Mouse (Mus musculus): ENCODE measurements around the gene Kcnn1.
A peak's percentile ranks its signal among the peaks of the same experiment; 100 is the strongest.
"Not testable (repeated sequence)": the region's sequence is repeated elsewhere in the genome, so short reads cannot be mapped to it uniquely, and the experiment has no call there.

Kcnn1 gene

DNA sequence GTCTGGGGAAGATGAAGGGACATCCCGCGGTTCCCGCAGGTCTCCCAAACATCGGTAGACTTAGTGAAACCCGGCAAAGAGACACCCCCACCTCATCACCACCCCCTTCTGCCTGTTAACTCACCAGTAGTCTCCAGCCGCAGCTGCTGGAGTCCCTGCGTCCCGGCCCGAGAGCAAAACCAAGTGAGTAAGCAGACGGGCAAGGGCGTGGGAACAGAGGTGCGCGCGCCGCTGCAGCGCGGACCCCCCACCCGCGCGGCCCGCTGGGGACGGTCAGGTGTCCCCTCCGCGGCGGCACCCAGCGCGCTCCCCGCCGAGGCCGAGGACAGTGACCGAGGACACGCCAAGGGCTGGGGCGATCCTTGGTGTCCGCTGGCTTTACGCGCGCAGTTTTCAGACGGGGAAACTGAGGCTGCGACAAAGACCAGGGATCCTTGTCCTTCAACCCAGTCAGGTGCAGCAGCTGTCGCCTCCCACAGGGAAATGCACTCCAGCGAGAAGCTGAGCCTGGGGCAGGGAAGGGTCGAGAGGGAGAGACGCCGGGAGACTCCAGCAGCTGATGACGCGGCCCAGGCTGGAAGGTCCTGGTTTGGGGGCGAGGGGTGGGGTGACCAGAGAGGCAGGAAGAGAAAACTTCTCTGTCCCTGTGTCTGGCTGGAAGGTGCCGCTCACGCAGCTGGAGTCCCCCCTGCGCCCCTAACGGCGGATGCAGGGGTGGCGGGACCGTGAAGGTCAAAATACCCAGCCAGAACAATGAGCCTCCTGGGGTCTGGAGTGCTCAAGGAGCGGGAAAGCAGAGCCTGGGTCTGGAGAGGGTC, at the start of gene Kcnn1:
Gene Kcnn1 (minus strand): TSS at position 435 of the 818 bp plus-strand sequence.
- no peak for DNase-seq (ENCODE audit: low spot score in 2 of 2)

DNA sequence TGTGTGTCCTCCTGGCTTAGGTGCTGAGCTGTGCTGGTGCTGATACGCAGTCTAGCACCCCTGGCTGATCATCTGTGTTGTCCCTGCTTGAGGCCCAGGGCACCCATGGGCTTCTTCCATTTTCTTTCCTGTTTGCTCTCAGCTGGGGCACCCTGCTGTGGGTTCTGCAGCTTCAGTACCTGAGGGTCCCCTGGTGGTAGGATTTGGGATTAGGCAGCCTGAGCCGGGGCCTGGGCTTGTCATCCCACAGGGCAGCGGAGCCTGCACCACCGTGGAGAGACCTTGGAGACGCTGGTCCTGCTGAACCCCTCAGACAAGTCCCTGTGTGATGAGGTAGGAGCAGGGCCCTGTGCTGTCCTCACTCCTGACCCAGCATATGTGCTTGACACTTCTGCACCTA, 48.5 kb upstream of the Kcnn1 start:
- DNase-seq (ENCODE audit: low spot score in 2 of 2), result no peak

DNA sequence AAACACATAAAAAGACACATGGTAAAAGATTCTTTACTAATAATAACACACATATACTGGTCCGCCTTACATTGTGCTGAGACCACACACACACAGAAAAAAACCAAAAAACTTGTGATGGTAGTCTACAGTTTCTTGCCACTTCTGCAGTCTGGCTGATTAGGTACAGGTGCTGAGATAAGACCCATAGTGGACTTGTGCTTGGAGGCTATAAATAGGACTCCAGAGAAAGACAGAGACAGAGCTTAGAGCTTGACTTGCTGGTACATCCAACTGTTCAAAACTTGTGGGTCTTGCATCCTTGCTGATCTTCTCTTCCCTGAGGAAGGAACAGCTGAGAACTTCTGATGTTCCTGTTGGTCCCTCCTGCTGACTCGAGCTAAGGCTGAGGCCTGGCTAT, 44.5 kb upstream of the Kcnn1 start:
- DNase-seq (ENCODE audit: low spot score in 2 of 2), result no peak

DNA sequence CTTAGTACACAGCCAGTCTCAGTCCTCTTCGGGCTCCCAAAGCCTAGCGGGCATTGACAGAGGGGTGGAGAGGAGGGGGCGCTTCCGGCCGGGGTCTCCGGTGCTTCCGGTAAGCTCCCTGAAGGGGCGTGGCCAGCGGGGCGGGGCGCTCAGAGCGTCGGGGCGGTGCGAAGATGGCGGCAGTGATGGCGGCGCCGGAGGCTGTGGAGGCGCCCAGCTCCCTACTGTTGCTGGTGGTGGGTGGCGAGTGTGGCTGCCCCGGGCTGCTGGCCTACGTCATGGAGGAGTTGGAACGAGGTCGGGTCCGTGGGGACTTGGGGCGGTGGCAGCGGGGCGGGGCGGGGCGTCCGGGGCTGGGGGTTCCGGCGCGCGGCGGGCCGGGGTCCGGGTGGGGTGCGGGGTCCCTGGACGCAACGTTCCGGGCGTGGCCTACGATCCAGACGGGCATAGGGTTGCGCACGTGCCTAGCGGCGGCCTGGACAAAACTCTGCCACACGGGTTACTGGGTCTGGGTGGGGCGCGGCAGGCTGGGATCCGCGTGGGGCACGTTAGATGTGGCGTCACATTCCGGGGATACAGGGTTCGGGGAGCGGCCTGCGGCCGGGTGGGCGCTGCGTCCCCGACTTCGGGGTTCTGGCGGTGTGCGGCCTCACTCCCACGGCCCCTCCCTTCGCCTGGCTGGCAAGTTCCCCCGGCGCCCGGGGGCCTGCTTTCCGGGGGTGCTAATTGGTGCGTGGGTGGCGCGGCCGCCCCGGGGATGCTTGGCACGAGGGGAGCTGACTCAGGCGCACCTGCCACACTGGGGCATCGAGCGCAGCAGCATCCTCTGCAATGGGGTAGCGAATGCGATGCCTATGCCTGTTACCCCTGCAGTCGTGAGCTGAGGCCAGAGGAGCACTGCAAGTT, 43.0 kb upstream of the Kcnn1 start, which contains the start of gene Map1s:
Gene Map1s (plus strand): TSS at position 102 of the 906 bp plus-strand sequence.
- DNase-seq (ENCODE audit: low spot score in 2 of 2), result peak; percentile 63 to 79

DNA sequence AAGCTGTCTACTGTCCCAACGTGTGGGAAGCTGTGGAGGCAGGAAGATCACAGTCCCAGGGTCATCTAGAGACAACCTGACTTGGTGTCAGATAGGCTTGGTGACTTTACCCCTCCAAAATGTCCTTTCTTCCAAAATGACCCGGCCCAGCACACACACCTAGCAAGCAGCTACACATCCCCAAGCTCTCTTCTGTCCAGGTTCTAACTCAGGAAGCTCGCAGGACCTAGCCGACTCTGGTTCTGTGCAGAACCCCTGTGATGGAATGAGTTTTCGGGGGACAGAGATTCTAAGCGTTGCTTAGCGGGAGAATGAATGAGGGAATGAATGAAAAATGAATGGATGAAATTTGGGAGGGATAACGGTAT, 42.4 kb upstream of the Kcnn1 start:
- no peak for DNase-seq (ENCODE audit: low spot score in 2 of 2)

DNA sequence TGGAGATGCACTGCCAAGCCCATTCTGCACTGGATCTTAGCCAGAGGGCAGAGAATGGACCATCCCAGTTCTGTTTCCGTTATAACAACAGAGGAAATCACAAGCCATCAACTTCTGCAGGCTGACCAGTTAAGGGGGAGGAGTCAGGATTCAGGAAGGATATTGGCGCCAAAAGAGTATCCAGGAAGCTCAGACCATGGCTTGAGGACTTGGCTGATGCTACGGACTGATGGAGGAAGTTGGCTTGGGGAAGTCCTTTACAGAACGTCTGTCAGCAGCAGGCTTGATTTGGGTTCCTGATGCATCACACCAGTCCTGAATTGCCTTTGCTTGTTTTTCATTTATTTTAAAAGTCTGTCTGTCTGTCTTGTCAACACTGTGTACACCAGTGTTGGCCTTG, 41.5 kb upstream of the Kcnn1 start:
- no peak for DNase-seq (ENCODE audit: low spot score in 2 of 2)

DNA sequence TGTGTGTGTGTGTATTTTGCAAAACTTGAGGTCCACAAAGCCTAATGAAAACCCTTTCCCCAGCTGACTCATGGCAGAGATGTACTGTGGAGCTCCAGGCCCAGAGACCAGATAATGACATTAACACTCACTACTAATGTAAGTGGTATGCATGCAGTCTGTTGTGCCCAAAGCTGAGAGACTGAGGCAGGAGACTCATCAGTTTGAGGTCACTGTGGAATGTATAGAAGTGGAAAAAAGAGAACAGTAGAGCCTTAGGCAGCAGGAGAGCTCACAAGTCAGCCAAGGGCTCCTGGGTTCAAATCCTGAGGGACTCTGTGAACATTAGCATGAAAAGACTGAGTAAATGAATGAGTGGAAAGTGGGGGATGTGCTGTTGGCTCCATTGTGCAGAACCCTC, 40.5 kb upstream of the Kcnn1 start:
- DNase-seq (ENCODE audit: low spot score in 2 of 2), result no peak

DNA sequence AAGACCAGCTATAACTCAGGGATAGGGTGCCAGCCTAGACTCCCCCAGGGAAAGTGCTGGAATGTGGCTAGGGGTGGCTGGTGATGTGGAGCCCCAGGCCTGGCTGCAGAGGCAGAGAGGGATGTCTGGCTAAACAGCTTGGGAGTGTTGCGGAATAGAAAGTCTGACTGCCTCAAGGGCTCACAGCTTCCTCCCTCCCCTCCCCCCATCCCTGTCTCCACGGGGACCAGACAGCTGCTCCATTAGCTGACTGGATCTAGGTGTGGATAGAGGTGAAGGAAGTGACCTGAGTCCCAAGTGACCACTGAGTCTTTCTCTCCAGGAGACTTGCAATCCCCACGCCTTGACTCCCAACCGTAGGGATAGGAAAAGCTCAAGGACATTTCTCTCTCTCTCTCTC, 40.1 kb upstream of the Kcnn1 start:
- no peak for DNase-seq (ENCODE audit: low spot score in 2 of 2)

DNA sequence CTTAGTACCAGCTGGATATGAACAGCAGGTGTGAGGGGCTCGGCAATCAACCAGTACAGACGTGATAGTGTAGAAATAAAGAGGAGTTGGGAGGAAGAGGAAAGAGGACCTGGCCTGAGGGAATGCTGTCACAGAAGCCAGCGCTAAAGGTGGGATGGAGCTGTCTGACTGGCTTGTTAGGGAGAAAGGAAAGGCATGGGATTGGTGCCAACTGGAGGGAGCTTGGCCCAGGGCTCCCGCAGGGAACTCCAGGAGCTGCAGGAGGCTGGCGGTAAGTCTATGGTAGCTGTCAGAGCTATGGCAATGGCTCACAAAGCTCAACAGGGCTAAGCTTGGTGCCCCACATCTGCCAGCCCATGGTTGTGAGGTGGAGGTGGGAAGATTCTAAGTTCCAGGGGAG, 39.2 kb upstream of the Kcnn1 start:
- DNase-seq (ENCODE audit: low spot score in 2 of 2), result no peak

DNA sequence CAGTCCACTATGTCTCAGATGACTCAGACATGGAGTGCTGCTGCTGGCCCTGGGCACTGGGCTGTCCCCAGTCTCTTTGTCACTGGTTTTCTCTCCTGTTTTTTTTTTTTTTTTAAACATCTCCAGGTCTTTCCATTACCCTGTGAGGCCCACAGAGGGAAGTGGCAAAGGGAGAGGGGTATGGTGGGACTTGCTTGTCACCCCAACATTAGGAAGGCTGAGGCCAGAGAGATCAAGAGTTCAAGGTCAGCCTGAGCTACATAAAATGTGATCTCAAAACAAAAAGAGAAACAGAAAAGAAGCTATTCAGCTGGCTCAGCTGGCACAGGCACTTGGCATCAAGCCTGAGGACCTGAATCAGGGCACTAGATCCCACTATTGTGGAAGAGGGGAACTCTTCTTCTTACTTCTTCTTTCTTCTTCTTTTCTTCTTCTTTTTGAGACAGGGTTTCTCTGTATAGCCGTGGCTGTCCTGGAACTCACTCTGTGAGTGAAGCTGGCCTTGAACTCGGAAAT, 37.9 kb upstream of the Kcnn1 start:
- no peak for DNase-seq (ENCODE audit: low spot score in 2 of 2)

DNA sequence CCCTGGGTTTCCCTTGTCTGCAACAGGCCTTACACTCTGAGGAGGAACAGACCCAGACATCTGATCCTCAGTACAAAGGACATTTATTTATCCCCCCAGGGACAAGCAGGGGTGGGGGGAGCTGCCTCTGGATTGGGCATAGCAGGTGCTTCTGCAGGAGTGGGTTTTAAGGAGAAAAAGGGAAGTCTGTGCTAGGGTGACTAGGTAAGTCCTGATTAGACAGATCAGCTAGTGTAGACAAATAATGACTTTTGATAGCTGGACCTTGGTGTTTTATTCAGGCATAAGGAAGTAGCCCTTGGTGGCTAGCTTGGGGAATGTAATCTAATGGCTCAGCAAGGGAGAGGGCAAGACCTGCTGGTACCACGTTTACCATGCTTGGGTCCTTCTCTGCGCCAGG, 36.2 kb upstream of the Kcnn1 start:
- DNase-seq (ENCODE audit: low spot score in 2 of 2), result no peak

DNA sequence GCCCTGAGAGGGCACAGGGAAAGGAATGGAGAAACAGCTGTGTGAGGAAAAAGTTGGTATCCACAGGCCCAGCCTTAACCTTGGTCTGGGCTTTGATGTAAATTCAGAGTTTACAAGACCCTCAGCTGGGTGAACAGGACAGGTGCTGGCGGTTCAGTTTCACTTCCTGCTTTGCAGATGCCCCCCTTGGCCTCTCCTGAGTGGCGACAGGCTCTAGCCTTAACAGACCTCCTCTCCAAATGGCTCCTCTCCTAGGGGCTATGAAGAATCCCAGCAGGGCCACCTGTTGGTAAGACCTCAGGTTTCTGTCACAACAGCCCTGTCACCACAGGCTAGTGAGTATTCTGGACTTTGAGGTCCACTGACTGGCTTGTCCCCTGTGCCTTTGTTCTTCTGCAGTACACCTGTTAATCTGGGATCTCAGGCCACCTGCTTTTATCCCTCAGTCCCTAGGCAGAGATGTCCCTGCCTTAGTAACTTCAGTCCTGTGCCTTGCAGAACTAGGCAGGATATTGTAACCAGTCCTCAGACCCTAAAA, 35.7 kb upstream of the Kcnn1 start:
- no peak for DNase-seq (ENCODE audit: low spot score in 2 of 2)

DNA sequence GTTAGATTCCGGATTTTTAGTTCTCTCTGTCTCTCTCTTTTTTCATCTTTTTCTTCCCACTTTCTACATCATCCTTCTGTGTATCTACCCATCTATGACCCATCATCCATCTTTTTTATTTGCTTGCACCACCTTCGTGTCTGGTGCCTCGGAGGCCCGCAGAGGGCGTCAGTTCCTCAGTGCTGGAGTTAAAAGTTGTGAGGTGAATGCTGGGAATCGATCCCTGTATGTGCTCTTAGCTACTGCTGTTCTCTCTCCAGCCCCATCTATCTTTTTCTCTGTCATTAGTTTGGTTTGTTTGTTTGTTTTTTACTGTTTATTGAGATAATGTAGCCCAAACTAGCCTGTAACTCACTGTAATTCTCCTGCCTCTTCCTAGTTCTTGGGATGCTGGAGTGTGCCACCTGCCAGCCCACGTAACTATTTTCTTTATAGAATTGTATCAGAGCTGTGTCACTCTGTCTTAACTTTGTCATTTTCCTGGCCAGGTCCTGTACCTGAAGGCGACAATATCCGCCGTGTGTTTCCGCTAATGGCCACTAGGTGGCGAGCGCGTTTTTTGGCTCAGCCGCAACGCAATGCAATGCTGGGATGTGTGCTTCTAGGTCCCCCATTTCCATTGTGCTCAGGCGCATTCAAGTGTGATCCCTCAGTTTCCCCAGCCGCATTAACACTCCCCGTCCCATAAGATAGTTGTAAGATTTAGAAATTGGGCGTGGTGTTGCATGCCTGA, 34.8 kb upstream of the Kcnn1 start:
- peak; percentile 76 to 85 for DNase-seq (ENCODE audit: low spot score in 2 of 2)

DNA sequence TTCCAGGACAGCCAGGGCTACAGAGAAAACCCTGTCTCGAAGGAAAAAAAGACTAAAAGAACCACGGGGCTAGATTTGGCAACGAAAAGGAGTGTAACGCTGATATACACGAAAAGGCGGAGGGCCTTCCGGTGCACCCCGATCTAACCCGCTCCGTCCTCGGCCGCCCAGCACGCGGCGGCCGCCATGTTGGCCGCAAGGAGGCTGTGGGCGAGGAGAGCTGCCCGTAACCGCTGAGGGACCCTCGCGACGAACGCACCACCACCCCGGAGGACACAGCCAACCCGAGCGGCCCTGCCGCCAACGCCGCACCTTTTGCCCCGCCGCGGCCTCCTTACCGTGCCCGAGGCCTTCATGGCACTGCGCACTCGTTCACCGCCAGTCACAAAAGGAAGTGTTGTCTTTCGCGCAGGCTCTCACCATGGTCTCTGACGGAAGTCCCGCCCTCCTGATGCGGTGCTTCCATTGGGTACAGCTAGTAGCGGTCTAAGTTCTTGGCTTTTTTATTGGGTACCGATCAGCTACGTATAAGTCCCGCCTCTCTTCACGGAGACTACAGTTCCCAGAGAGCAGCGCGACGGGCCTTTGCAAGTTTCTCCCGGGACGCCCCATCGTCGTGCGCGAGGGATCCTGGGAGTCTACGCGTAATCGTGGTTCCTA, 34.1 kb upstream of the Kcnn1 start, which contains the start of gene Rpl18a:
Gene Rpl18a (minus strand): TSS at position 392 of the 660 bp plus-strand sequence.
- peak; percentile 93 for DNase-seq (ENCODE audit: low spot score in 2 of 2)

DNA sequence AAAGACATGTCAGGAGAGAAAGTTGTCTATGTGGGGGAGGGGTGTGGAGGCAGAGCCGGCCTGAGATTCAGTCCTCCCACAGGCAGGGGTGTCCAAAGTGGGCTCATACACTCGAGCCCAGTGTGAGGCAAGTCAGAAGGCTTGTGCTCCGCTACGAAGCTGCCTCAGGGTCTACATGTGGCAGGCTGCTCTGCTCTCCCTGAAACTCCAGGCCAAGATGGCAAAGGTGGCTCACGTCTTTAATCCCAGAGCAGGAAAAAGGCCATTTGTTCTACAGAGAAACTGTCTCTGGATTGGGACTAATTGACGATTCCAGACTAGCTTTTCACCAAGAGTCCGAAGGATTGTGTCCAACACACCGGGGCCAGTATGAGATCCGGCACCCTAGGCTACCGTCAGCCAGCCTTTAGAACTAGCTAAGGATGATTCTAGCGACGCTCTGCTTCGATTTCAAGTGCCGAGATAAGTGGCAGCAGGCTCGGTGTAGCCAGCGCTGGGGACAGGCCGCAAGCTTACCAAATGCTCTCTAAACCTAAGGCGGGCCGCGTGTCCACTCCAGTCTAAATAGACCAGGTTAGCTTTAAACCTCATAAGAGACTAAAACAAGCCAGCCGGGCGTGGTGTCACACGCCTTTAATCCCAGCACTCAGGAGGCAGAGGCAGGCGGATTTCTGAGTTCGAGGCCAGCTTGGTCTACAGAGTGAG, 33.4 kb upstream of the Kcnn1 start:
- no peak for DNase-seq (ENCODE audit: low spot score in 2 of 2)

DNA sequence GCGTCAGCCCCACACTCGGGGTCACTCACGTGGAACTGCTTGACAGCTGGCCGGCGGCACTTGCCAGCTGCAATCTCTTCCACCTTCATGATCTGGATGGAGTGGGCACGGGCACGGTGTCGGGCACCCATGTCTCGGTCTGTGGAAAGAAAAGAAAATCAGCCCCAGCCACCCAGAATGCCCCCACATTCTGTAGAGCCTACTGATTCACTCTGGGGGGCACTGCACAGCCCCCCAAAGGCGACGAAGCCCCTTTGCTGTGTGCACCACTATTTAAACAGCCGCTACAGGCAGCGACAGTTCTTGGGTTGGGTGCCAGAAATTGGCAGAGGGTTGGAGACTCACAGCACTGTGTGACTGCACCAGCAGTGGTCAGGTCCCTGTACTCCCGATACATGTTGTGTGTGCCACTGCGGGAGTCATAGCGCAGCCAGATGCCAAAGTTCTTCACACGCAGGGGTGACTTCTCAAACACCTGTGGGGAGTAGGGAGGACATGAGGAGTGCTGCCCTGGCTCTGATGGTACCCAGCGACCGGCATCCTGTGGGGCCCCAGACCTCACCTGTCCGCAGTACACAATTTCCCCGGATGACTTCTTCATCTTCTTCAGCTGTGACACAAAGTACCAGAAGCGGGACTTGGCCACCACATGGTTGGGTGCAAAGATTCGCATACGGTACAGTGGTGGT, 32.7 kb upstream of the Kcnn1 start:
- DNase-seq (ENCODE audit: low spot score in 2 of 2), result not testable (repeated sequence)

DNA sequence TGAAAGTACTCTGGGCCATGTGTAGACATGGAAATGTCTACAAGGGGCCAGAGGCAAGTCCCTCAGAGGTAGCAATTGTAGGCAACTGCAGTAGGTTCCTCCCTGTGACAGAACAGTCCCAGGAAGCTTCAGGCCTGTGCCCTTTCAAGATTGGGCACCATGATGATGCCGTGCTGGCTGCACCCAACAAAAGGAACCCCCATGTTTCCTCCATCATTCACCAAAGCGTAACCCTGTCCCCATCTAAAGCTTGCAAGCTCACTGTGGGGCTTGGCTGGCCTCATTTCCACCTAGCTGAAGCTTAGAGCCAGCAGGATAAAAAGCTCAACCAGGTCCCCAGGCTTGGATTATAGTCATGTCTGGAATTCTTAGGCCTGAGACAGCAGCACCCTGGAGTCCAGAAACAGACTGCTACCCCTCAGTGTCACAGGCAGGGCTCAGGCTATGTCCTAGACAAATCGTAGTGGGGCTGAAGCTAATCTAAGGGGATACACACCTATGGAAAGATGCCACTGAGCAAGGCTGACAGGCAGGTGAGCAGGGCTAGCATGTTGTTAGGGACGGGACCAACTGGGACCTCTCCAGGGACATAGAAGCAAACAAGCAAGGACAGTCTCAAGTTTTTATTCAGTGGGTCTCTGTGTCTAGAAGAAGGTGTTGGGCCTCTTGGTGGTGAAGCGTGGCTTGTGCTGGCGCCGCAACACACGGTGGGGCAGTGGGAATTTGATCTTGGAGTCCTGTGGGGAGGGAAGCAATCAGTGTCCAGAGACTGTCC, 31.9 kb upstream of the Kcnn1 start:
- DNase-seq (ENCODE audit: low spot score in 2 of 2), result no peak

DNA sequence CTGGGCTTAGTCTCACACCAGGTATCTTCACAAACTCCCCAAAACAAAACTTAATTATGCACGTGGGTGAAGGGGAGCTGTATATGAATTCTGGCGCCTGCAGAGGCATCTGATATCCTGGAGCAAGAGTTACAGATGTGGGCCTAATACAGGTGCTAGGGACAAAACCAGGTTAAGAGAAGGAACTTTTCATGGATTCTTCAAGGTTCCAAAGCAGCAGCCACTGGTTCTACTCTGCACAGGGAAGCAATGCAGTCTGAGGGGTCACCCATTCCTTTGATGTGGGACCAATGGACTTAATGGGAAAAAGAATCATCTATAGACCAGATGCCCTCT, 31.3 kb upstream of the Kcnn1 start:
- no peak for DNase-seq (ENCODE audit: low spot score in 2 of 2)
